Mouse (Mus musculus) CH12.LX (cell line): ENCODE data around the gene Vtcn1. TPM values are rescaled to one million over a fixed set of nuclear protein-coding genes. Genes with fewer than 3 reads are reported as not detected.

Source experiments
- DNase-seq: peaks from one replicate; pipeline ENCODE4 v3.0.0-alpha.2; 2013; ENCODE audit errors: extremely low read depth
- H3K27ac ChIP-seq: 2 replicates; pipeline ENCODE4 v1.5.1; 2012; ENCODE audit warnings: low read depth, mild to moderate bottlenecking, control low read depth, moderate library complexity; ENCODE audit not compliant: insufficient read depth
- H3K27me3 ChIP-seq: replicated peaks from 2 replicates; pipeline ENCODE3; 2012; ENCODE audit warnings: inconsistent platforms
- H3K36me3 ChIP-seq, 2 experiments: replicated peaks in 1 of 2; 2 replicates each; pipeline versions ENCODE3 to v1.6.1; 2012; ENCODE audit warnings: inconsistent platforms in 1 of 2, low read length in 1 of 2, mild to moderate bottlenecking in 1 of 2, mixed read lengths in 1 of 2, moderate library complexity in 1 of 2; ENCODE audit not compliant: control insufficient read depth in 1 of 2, insufficient read depth in 1 of 2
- H3K4me1 ChIP-seq, 2 experiments: 2 replicates each; pipeline ENCODE4 v1.6.1; 2012; ENCODE audit warnings: inconsistent platforms in 1 of 2, moderate library complexity in 1 of 2; ENCODE audit not compliant: insufficient read depth in 2 of 2, control insufficient read depth in 1 of 2
- H3K4me2 ChIP-seq: 2 replicates; pipeline ENCODE4 v1.6.1; 2012; ENCODE audit warnings: low read depth, mild to moderate bottlenecking, control low read depth; ENCODE audit not compliant: poor library complexity, insufficient read depth, severe bottlenecking
- H3K4me3 ChIP-seq, 3 experiments: fragments of 150-350 bp in 1 of 3; sonication (generic) in 1 of 3; replicated peaks in 1 of 3; 2 replicates each; pipeline versions ENCODE3 to v1.5.1; 2011 to 2012; ENCODE audit warnings: low read depth in 2 of 3, low read length in 2 of 3, mild to moderate bottlenecking in 2 of 3, moderate library complexity in 2 of 3, control low read depth in 1 of 3, improper control_type of control experiment in 1 of 3, inconsistent platforms in 1 of 3, mixed read lengths in 1 of 3; ENCODE audit not compliant: poor library complexity in 1 of 3
- H3K79me2 ChIP-seq: replicated peaks from 2 replicates; pipeline ENCODE4 v1.6.1; 2012; ENCODE audit warnings: mild to moderate bottlenecking, moderate library complexity; ENCODE audit not compliant: control insufficient read depth, poor library complexity, insufficient read depth, severe bottlenecking; ENCODE audit errors: extremely low read depth
- H3K9ac ChIP-seq: 2 replicates; pipeline ENCODE4 v1.6.1; 2012; ENCODE audit warnings: low read depth, mild to moderate bottlenecking, control low read depth, moderate library complexity; ENCODE audit not compliant: insufficient read depth
- H3K9me3 ChIP-seq: replicated peaks from 2 replicates; pipeline ENCODE3; 2012; ENCODE audit warnings: low read length, inconsistent platforms, mixed read lengths
- BHLHE40 ChIP-seq: IDR thresholded peaks from 2 replicates; pipeline ENCODE4 v1.6.1; 2011; ENCODE audit warnings: mild to moderate bottlenecking, low read depth, low read length, improper control_type of control experiment
- CHD1 ChIP-seq: IDR thresholded peaks from 2 replicates; pipeline ENCODE4 v1.6.1; 2012; ENCODE audit warnings: low read depth, low read length, improper control_type of control experiment, inconsistent platforms
- CTCF ChIP-seq, 2 experiments: IDR thresholded peaks in 1 of 2; conservative IDR thresholded peaks in 1 of 2; 2 replicates each; pipeline ENCODE4 v1.5.1; 2011 to 2012; ENCODE audit warnings: low read depth in 2 of 2, low read length in 2 of 2, improper control_type of control experiment in 1 of 2, inconsistent platforms in 1 of 2, mild to moderate bottlenecking in 1 of 2, moderate library complexity in 1 of 2
- ETS1 ChIP-seq: conservative IDR thresholded peaks from 2 replicates; pipeline ENCODE4 v1.6.1; 2012; ENCODE audit warnings: low read depth, mild to moderate bottlenecking, inconsistent platforms, low read length, improper control_type of control experiment, moderate library complexity
- GABPA ChIP-seq: IDR thresholded peaks from 2 replicates; pipeline ENCODE4 v1.6.1; 2012; ENCODE audit warnings: low read depth, low read length, improper control_type of control experiment, inconsistent platforms; ENCODE audit not compliant: insufficient replicate concordance
- HCFC1 ChIP-seq: IDR thresholded peaks from 2 replicates; pipeline ENCODE4 v1.6.1; 2012; ENCODE audit warnings: low read depth, mild to moderate bottlenecking, inconsistent platforms, low read length, improper control_type of control experiment
- JUN ChIP-seq: IDR thresholded peaks from 2 replicates; pipeline ENCODE4 v1.6.1; 2011; ENCODE audit warnings: low read depth, mild to moderate bottlenecking, low read length, improper control_type of control experiment, moderate library complexity; ENCODE audit not compliant: insufficient read depth
- JUND ChIP-seq: conservative IDR thresholded peaks from 2 replicates; pipeline ENCODE4 v1.6.1; 2011; ENCODE audit warnings: low read depth, low read length, improper control_type of control experiment
- MAX ChIP-seq: IDR thresholded peaks from 2 replicates; pipeline ENCODE4 v1.6.1; 2011; ENCODE audit warnings: low read length, improper control_type of control experiment
- MAZ ChIP-seq: IDR thresholded peaks from 2 replicates; pipeline ENCODE4 v1.6.1; 2012; ENCODE audit warnings: low read depth, mild to moderate bottlenecking, inconsistent platforms, low read length, improper control_type of control experiment, moderate library complexity
- MXI1 ChIP-seq: IDR thresholded peaks from 2 replicates; pipeline ENCODE4 v1.6.1; 2011; ENCODE audit warnings: mild to moderate bottlenecking, low read depth, low read length, improper control_type of control experiment
- MYC ChIP-seq: IDR thresholded peaks from 2 replicates; pipeline ENCODE4 v1.6.1; 2011; ENCODE audit warnings: low read depth, mild to moderate bottlenecking, improper control_type of control experiment, low read length
- NELFE ChIP-seq: IDR thresholded peaks from 2 replicates; pipeline ENCODE4 v1.6.1; 2011; ENCODE audit warnings: low read depth, low read length, improper control_type of control experiment
- NRF1 ChIP-seq: IDR thresholded peaks from 2 replicates; pipeline ENCODE4 v1.6.1; 2014; ENCODE audit warnings: low read depth, mild to moderate bottlenecking, inconsistent platforms, low read length, improper control_type of control experiment, moderate library complexity
- RCOR1 ChIP-seq: conservative IDR thresholded peaks from 2 replicates; pipeline ENCODE4 v1.6.1; 2012; ENCODE audit warnings: low read depth, mild to moderate bottlenecking, inconsistent platforms, low read length, improper control_type of control experiment
- SIN3A ChIP-seq: IDR thresholded peaks from 2 replicates; pipeline ENCODE4 v1.6.1; 2012; ENCODE audit warnings: low read length, improper control_type of control experiment, inconsistent platforms
- SMC3 ChIP-seq: IDR thresholded peaks from 2 replicates; pipeline ENCODE4 v1.6.1; 2011; ENCODE audit warnings: low read depth, low read length, improper control_type of control experiment
- TBP ChIP-seq: conservative IDR thresholded peaks from 2 replicates; pipeline ENCODE4 v1.6.1; 2011; ENCODE audit warnings: low read depth, low read length, improper control_type of control experiment
- USF1 ChIP-seq: IDR thresholded peaks from 2 replicates; pipeline ENCODE4 v1.6.1; 2014; ENCODE audit warnings: low read depth, mild to moderate bottlenecking, inconsistent platforms, low read length, improper control_type of control experiment
- ZC3H11A ChIP-seq: IDR thresholded peaks from 2 replicates; pipeline ENCODE4 v1.6.1; 2012; ENCODE audit warnings: low read depth, mild to moderate bottlenecking, inconsistent platforms, low read length, improper control_type of control experiment
- ZMIZ1 ChIP-seq: IDR thresholded peaks from 2 replicates; pipeline ENCODE4 v1.6.1; 2012; ENCODE audit warnings: low read depth, mild to moderate bottlenecking, inconsistent platforms, low read length, improper control_type of control experiment
- ZNF384 ChIP-seq: IDR thresholded peaks from 2 replicates; pipeline ENCODE4 v1.6.1; 2012; ENCODE audit warnings: low read depth, low read length, improper control_type of control experiment, inconsistent platforms
- dilution Hi-C: fragments of 300-500 bp; cut with MboI; formaldehyde crosslinking; loops from 2 replicates; pipeline ENCODE4 v1.14.3; 2020; ENCODE audit warnings: low sequenced_read_pairs; ENCODE audit not compliant: extremely low pct_unique_long_range_greater_than_20kb, extremely low pct_ligation_motif_present
- in situ Hi-C: fragments of 300-500 bp; cut with MboI; formaldehyde crosslinking; loops from 3 replicates; pipeline ENCODE4 v1.14.3; 2019; ENCODE audit warnings: low sequenced_read_pairs, low pct_ligation_motif_present, low pct_unique_long_range_greater_than_20kb, mixed read lengths
- polyA plus RNA-seq: library from polyadenylated mRNA; unstranded; fragments of >175 nt; gene quantifications from 2 replicates; pipeline ENCODE4 v1.2.1, GENCODE M21; 2012; ENCODE audit warnings: low read depth; ENCODE audit not compliant: insufficient read length
- total RNA-seq, 2 experiments: library from RNA; depleted of rRNA; stranded (reverse); fragments of 300-350 nt in 1 of 2; fragments of >200 nt in 1 of 2; gene quantifications; 2 replicates each; pipeline ENCODE4 v1.2.3; 2012 to 2014

Vtcn1 gene
- total and polyA plus RNA-seq, 3 experiments, result 0.04 to 0.14 TPM; not detected in 1

DNA sequence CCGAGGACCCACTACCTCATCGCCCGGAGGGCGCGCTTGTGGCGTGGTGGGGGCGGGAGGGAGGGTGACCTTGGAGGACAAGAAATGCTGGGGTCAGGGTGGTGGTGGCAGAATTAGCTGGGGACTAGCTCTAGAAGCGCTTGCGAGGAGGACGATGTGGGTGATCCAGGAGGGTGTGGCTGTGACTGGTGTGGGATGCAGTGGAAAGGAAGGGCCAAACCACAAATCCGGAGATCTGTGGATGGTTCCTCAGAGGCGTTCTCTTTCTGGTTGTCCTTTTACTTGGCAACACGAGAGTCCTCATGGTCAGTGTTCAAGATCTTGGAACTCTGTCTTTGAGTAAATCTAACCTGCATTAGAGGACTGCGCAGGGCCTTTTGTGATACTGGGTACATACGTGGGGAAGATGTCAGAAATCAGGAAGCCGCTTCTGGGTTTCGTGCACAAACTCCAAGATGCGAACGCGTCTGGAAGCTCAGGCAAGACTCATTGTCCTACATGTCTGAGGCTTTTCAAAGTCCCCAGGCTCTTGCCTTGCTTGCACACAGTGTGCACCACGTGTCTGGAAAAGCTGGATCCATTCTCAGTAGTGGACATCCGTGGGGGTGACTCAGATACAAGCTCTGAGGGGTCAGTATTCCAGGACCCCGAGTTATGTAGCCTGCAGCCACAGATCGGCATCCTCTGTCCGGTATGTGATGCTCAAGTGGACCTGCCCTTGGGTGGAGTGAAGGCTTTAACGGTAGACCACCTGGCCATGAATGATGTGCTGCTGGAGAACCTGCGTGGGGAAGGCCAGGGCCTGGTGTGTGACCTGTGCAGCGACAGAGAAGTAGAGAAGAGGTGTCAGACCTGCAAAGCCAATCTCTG, 97.5 kb downstream of the Vtcn1 start:
- in situ Hi-C loops, result loop anchor here (10.0 to 25.0 kb wide), 2 partner anchors 160 to 738 kb away; no protein-coding TSS in a partner anchor
- Histone ChIP-seq H3K9ac (peak overlapping the region; percentile 72), H3K4me1 (peaks cover 5 to 42% of the 10 kb centered on the region in 2 experiments), H3K36me3 (peaks cover 0 to 18% of the 10 kb centered on the region in 2 experiments)
- TF ChIP-seq ZC3H11A (no peak), MAZ (0 out of 2 replicates have a peak, but pooled peaks have one; percentile 23)
- TF ChIP-seq, all 38 proteins: peak for 1
- H3K27ac ChIP-seq, result no peak overlapping the region
- no peak for DNase-seq
- H3K27me3 ChIP-seq, result no peaks in the 10 kb centered on the region
- peak overlapping the region; percentile 56 to 71 (median 68) for H3K4me3 ChIP-seq
- peak overlapping the region; percentile 91 for H3K4me2 ChIP-seq
- dilution Hi-C loops, result no loop called here
- no peaks in the 10 kb centered on the region for H3K79me2 ChIP-seq
- no peaks in the 10 kb centered on the region for H3K9me3 ChIP-seq

DNA sequence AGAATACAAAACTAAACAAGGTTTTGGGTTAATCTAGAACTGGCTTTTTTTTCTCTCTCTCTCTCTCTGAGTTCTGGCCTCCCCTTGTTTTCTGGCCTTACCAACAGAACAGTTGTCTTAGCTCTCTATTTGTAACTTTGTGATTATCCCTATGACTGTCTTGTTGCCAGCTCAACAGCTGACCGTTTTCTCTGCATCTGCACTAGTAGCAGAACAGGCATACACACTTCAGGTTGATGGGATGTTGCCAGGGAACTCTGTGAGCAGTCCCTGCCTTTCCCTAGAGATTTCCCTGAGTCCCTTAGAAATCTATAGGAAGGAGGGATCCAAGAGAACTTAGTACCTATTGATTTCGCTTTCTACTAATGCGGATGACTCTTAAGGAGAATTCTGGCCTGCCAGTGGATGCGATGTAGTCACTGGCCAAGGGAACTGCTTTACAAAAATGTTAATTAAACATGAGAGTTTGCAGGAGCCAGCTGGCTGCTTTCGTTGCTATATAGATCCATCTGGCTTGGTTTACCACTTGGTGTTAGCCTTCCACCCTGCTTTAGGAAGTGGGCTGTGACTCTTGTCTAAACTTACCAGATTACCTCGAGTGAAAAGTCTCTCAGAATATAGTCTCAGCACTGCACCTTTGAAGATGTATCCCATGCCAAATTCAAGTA, 98.9 kb downstream of the Vtcn1 start:
- in situ Hi-C loops (loop anchor here (10.0 to 25.0 kb wide), 2 partner anchors 162 to 739 kb away; no protein-coding TSS in a partner anchor), dilution Hi-C loops (no loop called here)
- H3K4me2 ChIP-seq, result no peak overlapping the region
- H3K27me3 ChIP-seq, result no peaks in the 10 kb centered on the region
- H3K4me3 ChIP-seq, result no peak overlapping the region
- DNase-seq, result no peak
- TF ChIP-seq ETS1 (no peak), SIN3A (no peak), HCFC1 (no peak), MXI1 (no peak)
- H3K9ac ChIP-seq, result no peak overlapping the region
- H3K79me2 ChIP-seq, result no peaks in the 10 kb centered on the region
- peaks cover 5 to 42% of the 10 kb centered on the region in 2 experiments for H3K4me1 ChIP-seq
- peaks cover 0 to 31% of the 10 kb centered on the region in 2 experiments for H3K36me3 ChIP-seq
- no peaks in the 10 kb centered on the region for H3K9me3 ChIP-seq
- H3K27ac ChIP-seq, result no peak overlapping the region

DNA sequence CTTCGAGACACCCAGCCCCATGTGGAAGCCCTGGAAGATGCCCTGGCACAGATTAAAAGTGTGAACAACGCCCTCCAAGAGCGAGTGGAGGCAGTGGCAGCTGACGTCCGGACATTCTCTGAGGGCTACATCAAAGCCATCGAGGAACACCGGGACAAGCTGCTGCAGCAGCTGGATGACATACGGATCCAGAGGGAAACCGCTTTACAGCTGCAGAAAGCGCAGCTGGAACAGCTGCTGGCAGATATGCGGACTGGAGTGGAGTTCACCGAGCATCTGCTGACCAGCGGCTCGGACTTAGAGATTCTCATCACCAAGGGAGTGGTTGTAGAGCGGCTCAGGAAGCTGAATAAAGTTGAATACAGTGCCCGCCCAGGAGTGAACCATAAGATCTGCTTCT, 99.9 kb downstream of the Vtcn1 start:
- H3K4me1 ChIP-seq, result peaks cover 5 to 36% of the 10 kb centered on the region in 2 experiments
- in situ Hi-C loops (loop anchor here (10.0 kb wide), 1 partner anchor 740 kb away; no protein-coding TSS in a partner anchor), dilution Hi-C loops (no loop called here)
- TF ChIP-seq JUND (no peak), RCOR1 (no peak), MAX (no peak), USF1 (no peak), ZMIZ1 (no peak), MYC (no peak), NRF1 (no peak), ZNF384 (no peak), HCFC1 (no peak), BHLHE40 (no peak), NELFE (no peak), ZC3H11A (no peak), CHD1 (no peak), SMC3 (no peak), GABPA (no peak), JUN (no peak), CTCF (conservative IDR thresholded peaks at IDR 0.05 in 1 of 2, IDR thresholded peaks at IDR 0.05 in 1 of 2; ENCODE audit: low read depth in 2 of 2, low read length in 2 of 2) (no peak), TBP (no peak), ETS1 (no peak)

More for the DNA sequence above, 99.9 kb downstream of the Vtcn1 start:
- Histone ChIP-seq H3K4me3 (no peak overlapping the region), H3K79me2 (no peaks in the 10 kb centered on the region), H3K36me3 (peaks cover 0 to 38% of the 10 kb centered on the region in 2 experiments), H3K27ac (no peak overlapping the region), H3K4me2 (no peak overlapping the region), H3K27me3 (no peaks in the 10 kb centered on the region), H3K9me3 (no peaks in the 10 kb centered on the region), H3K9ac (no peak overlapping the region)
- no peak for DNase-seq
